Mouse (Mus musculus): ENCODE data around the gene Tsc22d2.

The Tsc22d2 gene

DNA sequence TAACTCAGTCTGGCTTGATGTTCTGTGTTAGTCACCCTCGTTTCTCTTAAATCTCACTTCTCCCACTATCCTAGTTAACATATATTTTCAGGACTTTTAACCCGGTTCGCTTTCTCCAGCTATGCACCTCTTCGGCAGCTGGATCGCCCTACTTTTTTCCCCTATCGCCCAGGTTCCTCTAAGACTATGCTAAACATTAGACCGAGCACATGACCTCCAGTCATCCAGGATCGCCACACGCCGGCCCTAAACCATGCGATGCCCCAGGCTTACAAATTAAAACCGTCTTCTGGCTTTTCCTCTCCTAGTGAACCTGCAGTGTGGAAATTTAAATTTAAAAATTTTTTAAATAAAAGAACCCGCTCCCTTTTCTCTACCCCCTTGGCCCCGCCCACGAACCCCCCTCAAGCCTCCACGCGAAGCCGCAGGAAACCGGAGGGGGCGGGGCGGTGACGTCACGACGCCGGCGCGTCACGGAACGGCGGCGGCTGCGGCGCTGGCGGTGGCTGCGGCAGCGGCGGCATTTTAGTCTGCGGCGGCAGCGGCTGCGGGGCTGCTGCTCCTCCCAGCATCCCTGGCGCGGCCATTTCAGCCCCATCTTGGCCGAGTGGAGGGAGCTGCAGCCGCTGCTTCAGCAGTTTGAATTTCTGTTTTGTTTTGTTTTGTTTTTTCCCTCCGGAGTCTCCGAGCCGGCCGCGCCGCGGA, at the start of gene Tsc22d2:
Gene Tsc22d2, plus strand, starts transcription at position 482 of the 705 bp plus-strand sequence.
- peak; percentile 96 for DNase-seq (ENCODE audit: low read depth)

DNA sequence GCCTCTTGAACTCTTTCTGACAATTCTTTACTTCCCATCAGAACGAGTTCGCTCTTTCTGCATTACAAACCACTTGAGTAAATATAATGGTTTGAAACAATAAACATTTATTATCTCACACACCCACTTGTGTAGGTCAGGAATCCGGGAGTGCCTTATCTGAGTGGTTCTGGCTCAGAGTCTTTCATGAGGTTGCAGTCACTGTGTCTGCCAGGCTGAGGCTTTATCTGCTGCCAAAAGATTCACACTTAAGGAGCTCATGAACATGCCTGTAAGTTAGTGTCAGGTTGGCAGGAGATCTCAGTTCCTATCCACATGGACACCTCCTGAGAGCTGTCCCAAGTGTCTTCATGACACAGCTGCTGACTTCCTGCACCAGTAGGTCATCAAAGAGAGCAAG, 47.8 kb upstream of the Tsc22d2 start:
- no peak for DNase-seq (ENCODE audit: low read depth)

DNA sequence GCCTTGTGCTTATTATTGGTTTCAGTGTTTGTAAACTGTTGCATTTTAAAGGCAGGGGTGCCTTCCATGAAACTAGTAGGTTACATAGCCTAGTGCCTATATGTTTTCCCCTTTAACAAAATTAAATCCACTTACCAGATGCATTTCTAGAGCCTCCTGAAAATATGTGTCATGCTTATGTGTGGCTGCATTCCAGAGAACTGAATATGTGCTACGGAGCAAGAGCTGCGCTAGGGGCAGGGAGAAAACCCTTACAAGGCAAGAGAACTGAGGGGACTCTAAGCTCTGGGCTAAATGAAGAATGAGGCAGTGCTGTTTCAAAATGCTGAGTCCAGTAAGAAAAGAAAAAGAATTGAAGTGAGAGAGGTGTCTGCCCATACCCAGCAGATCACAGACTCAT, 43.7 kb upstream of the Tsc22d2 start:
- no peak for DNase-seq (ENCODE audit: low read depth)

GRCm38 (mm10) chr3:58372066-58372904, 42.2 kb upstream of the Tsc22d2 start:
- no peak for DNase-seq (ENCODE audit: low read depth)

- no peak for DNase-seq (ENCODE audit: low read depth)
Measured at GRCm38 (mm10) chr3:58372905-58373208, 41.7 kb upstream of the Tsc22d2 start.

DNA sequence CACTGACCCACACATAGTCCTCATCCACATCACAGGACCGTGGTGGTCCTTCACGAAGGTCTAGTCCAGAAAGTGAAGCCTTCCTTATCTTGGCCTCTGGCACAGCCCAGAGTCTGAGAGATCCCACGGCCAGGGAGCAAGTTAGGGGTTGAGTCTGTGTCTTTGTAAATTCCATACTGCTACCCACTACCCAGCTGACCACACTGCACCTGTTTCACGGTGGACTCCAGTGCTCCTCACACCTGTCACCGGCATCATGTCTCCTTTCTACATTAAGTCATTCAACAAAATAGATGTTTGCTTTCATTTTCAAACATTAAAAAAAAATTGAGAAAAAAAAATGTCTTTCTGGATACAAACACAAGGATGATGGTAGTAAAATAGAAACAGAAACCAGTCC, 40.2 kb upstream of the Tsc22d2 start:
- no peak for DNase-seq (ENCODE audit: low read depth)

DNA sequence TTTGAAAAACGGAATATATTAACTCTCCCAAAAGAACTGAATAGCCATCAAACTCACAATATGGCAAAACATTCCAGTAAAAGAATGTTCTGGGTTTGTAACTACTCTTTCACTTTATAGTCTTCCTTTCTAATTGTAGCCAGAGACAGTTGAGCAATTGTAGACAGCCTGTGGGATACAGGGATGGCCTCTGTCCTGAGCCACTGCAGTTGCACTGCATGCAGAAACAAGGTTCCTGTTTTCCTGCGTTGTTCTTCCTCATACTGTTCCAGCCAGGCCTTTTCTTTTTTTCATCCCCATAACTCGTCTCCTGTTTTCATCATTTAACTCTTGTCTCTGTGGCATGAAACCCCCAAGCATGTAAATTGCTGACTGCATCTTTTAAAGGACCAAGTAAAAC, 37.8 kb upstream of the Tsc22d2 start:
- DNase-seq (ENCODE audit: low read depth) = no peak

- no peak for DNase-seq (ENCODE audit: low read depth)
Measured at GRCm38 (mm10) chr3:58377589-58378134, 36.9 kb upstream of the Tsc22d2 start.

GRCm38 (mm10) chr3:58382676-58383075, 31.8 kb upstream of the Tsc22d2 start:
- no peak for DNase-seq (ENCODE audit: low read depth)

DNA sequence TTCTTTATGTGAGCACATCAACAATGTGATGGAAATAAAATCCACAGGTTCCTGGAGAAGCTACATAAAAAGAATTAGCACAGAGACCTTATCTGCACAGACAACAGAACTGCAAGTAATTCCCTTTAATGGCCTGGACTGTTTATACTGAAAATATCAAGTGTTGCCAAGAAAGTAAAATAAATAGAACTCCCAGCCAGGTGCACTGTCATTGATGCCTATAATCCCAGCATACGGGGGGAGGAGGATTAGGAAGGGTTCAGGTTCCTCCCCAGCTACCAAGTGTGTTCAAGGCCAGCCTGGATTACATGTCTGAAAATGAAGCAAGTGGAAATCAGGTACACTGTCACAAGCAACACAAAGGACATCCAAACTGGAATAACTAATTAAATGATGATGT, 29.5 kb upstream of the Tsc22d2 start:
- no peak for DNase-seq (ENCODE audit: low read depth)

DNA sequence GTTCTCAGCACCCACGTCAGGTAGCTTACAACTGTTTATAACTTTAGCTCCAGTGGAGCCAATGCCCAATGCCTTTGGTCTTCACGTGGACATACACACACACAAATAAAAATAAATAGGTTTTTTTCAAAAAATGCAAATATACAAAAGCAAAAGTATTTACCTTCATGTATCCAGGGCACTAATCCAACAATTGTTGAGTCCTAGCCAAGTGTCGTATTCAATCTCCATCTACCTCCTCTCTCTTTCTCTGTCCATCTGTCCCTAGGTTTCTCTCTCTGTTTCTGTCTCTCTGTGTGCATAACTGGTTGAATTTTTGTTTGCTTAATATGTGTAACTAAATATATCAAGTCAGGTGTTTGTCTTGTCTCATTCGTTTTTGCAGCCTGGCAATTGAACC, 25.8 kb upstream of the Tsc22d2 start:
- no peak for DNase-seq (ENCODE audit: low read depth)

GRCm38 (mm10) chr3:58398541-58398940, 16.0 kb upstream of the Tsc22d2 start:
- DNase-seq (ENCODE audit: low read depth) = no peak

GRCm38 (mm10) chr3:58399931-58400330, 14.6 kb upstream of the Tsc22d2 start:
- no peak for DNase-seq (ENCODE audit: low read depth)

DNA sequence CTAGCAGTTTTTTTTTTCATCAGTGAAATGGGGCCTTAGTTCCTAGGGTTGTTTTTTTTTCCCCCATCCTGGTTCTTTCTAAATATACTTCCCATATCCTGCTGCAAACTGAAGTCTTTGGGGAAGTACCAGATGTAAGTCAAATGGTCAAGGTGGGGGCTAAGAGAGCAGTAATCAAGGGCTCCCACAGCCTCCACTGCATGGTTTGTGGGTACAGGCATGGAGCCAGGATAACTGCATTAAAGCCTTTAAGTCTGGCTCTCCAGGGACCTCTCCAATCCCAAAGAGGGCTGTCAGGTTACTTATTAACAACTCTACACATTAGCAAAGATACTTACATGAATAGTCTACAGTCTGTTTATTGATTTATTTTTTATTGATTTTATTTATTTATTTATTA, 2.8 kb upstream of the Tsc22d2 start:
- DNase-seq (ENCODE audit: low read depth) = no peak

GRCm38 (mm10) chr3:58413671-58414070, 844 bp upstream of the Tsc22d2 start:
- DNase-seq (ENCODE audit: low read depth) = peak; percentile 54

DNA sequence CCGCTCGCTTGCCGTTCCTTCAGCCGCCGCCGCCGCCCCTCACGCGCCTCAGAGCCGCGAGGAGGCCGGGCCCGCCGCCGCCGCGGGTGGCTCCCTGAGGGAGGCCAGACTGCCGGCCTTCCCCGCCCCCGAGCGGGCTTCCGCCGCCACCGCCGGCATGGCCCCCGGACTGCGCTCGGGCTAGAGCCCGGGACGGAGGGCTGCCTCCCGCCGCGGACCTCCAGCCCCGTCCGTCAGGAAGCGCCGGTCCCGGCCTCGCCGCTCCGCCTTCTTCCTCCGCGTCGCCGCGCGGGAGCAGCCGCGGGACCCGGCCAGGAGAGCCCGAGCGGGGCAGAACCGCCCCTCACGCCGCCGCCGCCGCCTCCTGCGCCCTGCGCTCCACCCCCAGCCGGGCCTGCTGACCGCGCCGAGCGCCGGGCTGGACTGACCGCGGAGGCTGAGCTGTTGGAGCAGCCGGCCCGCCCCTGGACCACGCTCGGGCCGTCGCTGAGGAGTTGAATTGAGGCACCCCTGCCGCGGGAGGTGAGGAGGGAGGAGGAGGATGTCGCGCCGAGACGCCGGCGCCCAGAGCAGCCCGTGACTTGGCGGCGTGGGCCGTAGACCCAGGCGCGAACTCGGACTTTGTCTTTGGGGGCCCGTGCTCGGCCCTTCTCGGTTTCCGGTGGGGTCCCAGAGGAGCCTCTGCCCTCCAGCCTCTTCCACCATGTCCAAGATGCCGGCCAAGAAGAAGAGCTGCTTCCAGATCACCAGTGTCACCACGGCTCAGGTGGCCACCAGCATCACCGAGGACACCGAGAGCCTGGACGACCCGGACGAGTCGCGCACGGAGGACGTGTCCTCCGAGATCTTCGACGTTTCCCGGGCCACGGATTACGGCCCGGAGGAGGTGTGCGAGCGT, 720 bp downstream of the Tsc22d2 start:
- DNase-seq (ENCODE audit: low read depth) = peak; percentile 64

GRCm38 (mm10) chr3:58415884-58416725, 1.6 kb downstream of the Tsc22d2 start:
- DNase-seq (ENCODE audit: low read depth) = peak; percentile 76

GRCm38 (mm10) chr3:58416726-58417437, 2.4 kb downstream of the Tsc22d2 start:
- DNase-seq (ENCODE audit: low read depth) = peak; percentile 53

GRCm38 (mm10) chr3:58418724-58419705, 4.5 kb downstream of the Tsc22d2 start:
- DNase-seq (ENCODE audit: low read depth) = no peak
